Mouse (Mus musculus) MN1 (cell line): ENCODE data around the gene Cdc42ep4.

Experiments
- DNase-seq: peaks from one replicate; pipeline ENCODE4 v3.0.0-alpha.2; 2016; ENCODE audit warnings: low spot score

Gene Cdc42ep4

GRCm38 (mm10) chr11:113722405-113723090 lies 29.1 kb downstream of the Cdc42ep4 start:
- DNase-seq, result no peak

GRCm38 (mm10) chr11:113717767-113718424 lies 33.8 kb downstream of the Cdc42ep4 start:
- DNase-seq, result no peak

- no peak for DNase-seq
These were observed 35.5 kb downstream of the Cdc42ep4 start for GRCm38 (mm10) chr11:113716132-113716531.

- DNase-seq, result peak; percentile 51
These were observed 36.5 kb downstream of the Cdc42ep4 start for GRCm38 (mm10) chr11:113715078-113715674.

- DNase-seq, result no peak
These were observed 40.6 kb downstream of the Cdc42ep4 start for GRCm38 (mm10) chr11:113711061-113711460.

GRCm38 (mm10) chr11:113710257-113710777 lies 41.4 kb downstream of the Cdc42ep4 start:
- no peak for DNase-seq

- no peak for DNase-seq
These were observed 41.9 kb downstream of the Cdc42ep4 start, which contains the start of gene Cpsf4l for GRCm38 (mm10) chr11:113709731-113710256. TSS of gene Cpsf4l (minus strand) at chr11:113710017.

GRCm38 (mm10) chr11:113709272-113709671 lies 42.4 kb downstream of the Cdc42ep4 start:
- DNase-seq, result no peak

GRCm38 (mm10) chr11:113708629-113709213 lies 43.0 kb downstream of the Cdc42ep4 start:
- no peak for DNase-seq

GRCm38 (mm10) chr11:113705966-113706652 lies 45.6 kb downstream of the Cdc42ep4 start:
- no peak for DNase-seq

GRCm38 (mm10) chr11:113703758-113704157 lies 47.9 kb downstream of the Cdc42ep4 start:
- peak; percentile 67 for DNase-seq

GRCm38 (mm10) chr11:113699643-113700042 lies 52.0 kb downstream of the Cdc42ep4 start:
- no peak for DNase-seq

- no peak for DNase-seq
These were observed 53.6 kb downstream of the Cdc42ep4 start for GRCm38 (mm10) chr11:113698013-113698545.

- DNase-seq, result no peak
These were observed 54.1 kb downstream of the Cdc42ep4 start for GRCm38 (mm10) chr11:113697571-113697970.

- no peak for DNase-seq
These were observed 59.8 kb downstream of the Cdc42ep4 start for GRCm38 (mm10) chr11:113691851-113692250.

- DNase-seq, result no peak
These were observed 60.4 kb downstream of the Cdc42ep4 start for GRCm38 (mm10) chr11:113691318-113691717.

- DNase-seq, result no peak
These were observed 61.2 kb downstream of the Cdc42ep4 start for GRCm38 (mm10) chr11:113690506-113690905.

GRCm38 (mm10) chr11:113687031-113687430 lies 64.7 kb downstream of the Cdc42ep4 start:
- DNase-seq, result no peak

GRCm38 (mm10) chr11:113684707-113685426 lies 66.8 kb downstream of the Cdc42ep4 start:
- no peak for DNase-seq

GRCm38 (mm10) chr11:113683957-113684706 lies 67.5 kb downstream of the Cdc42ep4 start, which contains the start of the genes Fam104a and D11Wsu47e:
TSS of gene Fam104a (minus strand) at chr11:113684155.
TSS of gene D11Wsu47e (plus strand) at chr11:113684412.
- peak; percentile 96 for DNase-seq
